Mouse (Mus musculus) kidney, adult 9 months (tissue): Measurements from ENCODE around the gene Ptcd1.
A peak's percentile ranks its signal among the peaks of the same experiment; 100 is the strongest.
"Not testable (repeated sequence)": the region's sequence is repeated elsewhere in the genome, so short reads cannot be mapped to it uniquely, and the experiment has no call there.

Experiments used
- DNase-seq: peaks from one replicate; pipeline ENCODE4 v3.0.0; 2022

The Ptcd1 gene

DNA sequence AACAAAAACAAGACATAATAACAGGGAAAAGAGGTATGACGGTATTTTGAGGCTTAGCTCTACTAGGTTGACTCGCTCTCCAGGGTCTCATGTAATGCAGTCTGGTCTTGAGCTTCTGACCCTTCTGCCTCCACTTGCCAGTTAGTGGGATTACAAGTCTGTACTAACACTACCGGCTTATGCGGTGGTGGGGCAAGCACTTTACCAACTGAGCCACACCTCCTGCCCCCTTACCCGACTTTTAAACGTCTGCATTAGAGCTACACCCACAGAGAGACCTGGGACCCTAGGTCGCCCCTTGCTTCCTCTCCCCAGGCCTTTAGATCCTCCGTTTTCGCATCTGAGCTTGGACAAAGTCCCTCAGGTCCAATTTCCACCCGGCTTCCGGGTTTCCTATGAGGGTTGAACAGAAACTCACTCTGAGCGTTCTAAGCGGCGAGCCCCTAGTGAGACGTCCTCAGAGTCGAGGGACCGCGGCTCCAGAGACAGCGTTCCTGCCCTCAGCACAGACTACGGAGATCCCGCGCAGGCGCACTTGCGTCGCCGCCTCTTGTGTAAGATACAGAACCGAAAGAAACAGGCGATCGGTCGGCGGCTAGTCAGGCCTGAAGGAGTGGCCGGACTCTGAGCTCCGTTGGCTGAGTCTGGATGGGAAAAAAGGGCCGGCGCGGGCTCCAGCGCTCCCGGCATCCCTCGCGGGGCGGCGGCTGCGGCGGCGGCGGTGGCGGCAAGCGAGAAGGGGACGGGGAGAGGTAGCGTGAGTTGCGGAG, at the start of gene Ptcd1, which contains the start of gene Cpsf4:
Ptcd1 (minus strand) TSS at position 573 of the 770 bp plus-strand sequence.
Cpsf4 (plus strand) TSS at position 678 of the 770 bp plus-strand sequence.
- peak; percentile 99 for DNase-seq

DNA sequence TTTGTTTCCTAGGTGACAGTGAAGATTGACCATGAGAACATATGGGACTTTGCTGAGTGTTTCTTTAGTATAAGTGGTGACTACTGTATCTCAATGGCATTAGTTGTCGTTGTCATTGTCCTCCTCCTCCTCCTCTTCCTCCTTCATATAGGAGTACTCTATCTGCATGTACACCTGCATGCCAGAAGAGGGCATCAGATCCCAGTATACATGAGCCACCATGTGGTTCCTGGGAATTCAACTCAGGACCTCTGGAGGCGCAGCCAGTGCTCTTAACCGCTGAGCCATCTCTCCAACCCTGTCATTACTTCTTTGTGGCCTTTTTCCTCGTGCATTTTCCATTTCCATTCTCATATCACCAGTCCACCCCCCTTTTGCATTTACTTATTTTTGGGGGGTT, 47.8 kb upstream of the Ptcd1 start:
- peak; percentile 38 for DNase-seq

DNA sequence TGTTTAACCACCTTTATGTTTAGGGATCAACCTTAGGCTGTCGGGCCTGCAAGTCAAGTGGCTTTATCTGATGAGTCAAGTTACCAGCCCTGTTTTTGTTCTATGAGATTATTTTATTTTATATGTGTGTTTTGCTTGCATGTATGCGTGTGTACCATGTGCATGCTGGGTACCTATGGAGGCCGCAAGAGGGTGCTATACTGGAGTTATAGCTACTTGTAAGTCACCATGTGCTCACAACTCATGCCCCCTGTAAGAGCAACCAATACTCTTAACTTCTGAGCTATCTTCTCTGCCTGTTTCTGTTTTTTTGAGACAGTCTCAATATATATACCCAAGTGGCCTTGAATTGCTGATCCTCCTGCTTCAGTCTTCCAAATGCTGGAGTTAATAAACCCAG, 46.6 kb upstream of the Ptcd1 start:
- no peak for DNase-seq

DNA sequence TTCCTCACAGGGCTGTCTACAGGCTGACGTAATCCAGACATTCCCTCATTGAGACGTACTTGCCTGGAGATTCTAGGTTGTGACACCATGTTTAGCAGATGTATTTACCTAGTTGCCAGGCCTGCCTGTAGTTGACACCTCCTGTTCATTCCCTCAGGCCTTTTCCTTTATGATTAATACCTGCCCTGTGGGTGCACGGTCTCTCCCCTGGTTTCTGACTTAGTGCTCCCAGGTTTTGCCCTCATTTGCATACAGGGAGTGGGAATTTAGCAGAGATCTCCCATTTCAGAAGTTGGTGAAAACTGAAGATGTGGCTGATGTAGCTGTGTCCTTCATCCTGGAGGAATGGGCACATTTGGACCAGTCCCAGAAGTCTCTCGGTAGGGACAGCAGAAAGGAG, 45.3 kb upstream of the Ptcd1 start:
- DNase-seq = no peak

DNA sequence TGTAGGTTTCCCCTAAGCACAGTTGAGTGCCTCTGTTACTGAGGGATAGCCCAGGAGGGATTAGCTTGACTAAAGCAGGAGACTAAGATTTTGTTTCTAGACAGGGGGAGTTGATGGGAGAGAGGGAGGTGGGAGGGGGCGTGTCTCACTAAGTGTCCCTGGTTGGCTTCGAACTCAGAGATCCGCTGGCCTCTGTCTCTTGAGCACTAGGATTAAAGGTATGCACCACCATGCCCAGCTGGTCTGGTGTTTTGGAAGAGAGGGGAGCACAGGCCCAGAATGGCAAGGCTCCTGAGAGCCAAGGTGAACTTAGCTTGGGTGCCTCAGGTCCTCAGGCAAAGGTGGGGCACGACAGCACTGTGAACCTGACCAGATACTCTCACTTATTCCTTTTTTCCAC, 44.4 kb upstream of the Ptcd1 start:
- DNase-seq = no peak

DNA sequence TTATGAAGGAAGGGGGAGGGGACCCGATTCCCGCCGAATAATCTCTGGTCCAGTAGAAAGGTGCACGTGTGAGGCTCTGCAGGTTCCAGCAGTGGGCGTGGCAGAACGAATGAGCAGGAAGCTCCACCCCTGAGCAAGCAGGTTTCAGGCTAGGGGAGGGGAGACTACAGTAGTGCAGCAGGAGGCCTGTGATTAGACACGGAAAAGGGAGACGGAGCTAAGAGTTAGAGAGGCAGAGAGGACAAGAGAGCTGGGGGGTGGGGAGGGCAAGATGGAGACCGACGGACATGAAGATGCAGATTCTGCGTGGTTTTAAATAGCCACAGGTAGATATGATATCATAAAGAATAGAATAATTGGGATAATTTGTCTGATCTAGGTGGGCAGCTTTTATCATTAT, 41.5 kb upstream of the Ptcd1 start:
- not testable (repeated sequence) for DNase-seq

DNA sequence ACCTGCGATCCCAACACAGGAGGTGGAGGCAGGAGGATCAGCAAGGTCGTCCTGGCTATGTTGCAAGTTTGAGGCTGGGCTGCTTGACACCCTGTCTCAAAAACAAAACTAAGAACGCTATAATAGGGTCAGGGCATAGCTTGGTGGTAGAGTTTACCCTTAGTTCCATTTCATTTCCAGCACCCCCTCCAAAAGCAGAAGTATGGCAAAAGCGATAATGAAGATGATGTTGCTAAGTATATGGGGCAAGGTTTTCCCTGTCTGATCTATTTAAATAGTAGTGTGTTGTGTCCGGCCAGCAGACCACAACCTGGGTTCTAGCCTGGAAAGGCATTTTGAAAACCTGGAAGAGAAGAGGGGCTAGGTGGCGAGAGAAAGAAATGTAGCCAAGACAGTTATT, 41.0 kb upstream of the Ptcd1 start:
- no peak for DNase-seq

DNA sequence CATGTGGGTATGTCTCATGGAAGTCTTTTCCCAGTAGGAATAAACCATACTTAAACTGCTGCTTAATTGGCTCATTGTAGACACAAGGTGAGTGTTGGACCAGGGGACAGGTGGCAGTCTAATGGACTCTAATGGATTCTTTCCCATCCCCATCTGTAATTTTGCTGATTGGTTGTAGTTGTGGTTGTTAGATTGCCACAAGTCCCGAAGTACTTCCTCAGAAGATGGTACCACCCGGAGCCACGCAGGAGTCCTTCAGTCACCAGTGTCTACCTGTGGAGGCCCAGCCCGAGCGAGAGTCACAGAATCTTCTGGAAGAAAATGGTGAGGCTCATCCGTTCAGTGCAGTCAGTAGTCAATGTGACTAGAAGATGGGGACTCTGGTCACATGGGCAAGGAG, 40.5 kb upstream of the Ptcd1 start:
- no peak for DNase-seq

DNA sequence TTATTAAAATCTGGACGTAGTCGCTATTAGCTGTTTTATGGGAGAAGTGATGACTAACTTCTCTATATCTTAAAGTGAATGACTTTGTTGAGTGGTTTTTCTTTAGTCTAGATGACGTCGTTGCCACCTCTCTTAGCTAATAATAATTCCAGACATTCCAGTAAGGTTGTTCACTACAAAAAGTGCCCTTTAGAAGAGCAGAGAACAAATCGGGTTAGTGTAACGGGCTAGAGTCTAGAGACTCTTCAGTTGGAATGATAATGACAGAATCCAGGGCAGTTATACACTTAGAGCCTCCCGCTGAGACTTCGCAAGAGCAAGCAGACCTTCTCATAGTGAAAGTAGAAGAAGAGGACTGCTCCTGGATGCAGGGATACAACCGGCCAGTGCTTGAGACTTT, 38.1 kb upstream of the Ptcd1 start:
- DNase-seq = no peak

DNA sequence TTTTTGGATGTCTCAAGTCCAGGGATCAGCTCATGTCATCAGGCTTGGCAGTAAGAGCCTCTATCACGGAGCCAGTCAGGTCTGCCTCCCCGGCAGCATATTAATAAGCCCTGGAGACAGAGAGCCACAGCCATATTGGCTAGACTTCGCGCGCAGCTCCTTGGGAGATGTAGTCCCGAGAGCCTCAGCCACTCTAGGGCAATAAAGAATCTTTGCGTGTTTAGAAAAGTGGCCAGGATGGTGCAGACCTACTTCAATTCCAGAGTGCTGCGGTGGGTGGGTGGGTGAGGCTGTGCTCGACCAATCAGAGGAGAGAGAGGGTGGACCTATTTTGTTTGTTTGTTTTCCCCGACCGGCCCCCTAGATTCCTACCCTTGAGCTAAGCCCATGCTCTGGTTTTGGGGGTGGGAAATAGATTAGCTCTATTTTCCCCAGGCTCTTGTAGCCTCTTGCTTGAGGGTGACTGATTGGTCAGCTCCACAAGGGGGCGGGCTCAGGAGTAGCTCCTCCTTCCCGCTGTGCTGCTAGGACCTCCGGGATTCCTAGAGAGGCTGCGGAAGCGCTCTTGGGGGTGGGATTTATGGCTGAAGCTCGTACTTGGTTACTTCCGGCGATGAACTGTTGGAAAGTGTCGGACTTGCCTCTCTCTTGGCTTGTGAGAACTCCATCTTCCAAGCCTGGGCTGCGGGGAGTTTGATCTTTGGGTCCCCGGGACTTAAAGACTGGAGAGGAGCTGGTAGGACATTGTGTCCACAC, 37.2 kb upstream of the Ptcd1 start, which contains the start of gene Zkscan5:
Zkscan5 (plus strand) TSS at position 627 of the 756 bp plus-strand sequence.
- DNase-seq = peak; percentile 99

DNA sequence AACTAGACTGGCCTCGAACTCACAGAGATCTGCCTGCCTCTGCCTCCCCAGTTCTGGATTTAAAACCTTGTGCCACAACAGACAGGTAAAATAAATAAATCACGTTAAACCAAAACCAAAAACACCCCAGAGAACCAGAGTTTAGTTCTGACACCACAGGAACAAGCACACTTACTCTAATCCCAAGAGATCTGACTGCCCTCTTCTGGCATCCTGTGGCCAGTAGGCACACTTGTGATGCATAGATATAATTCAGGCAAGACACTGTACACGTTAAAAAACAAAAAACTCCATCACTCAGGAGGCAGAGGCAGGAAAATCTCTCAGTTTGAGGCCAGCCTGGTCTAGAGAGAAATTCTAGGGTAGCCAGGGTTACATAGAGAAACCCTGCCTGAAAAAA, 35.5 kb upstream of the Ptcd1 start:
- no peak for DNase-seq

DNA sequence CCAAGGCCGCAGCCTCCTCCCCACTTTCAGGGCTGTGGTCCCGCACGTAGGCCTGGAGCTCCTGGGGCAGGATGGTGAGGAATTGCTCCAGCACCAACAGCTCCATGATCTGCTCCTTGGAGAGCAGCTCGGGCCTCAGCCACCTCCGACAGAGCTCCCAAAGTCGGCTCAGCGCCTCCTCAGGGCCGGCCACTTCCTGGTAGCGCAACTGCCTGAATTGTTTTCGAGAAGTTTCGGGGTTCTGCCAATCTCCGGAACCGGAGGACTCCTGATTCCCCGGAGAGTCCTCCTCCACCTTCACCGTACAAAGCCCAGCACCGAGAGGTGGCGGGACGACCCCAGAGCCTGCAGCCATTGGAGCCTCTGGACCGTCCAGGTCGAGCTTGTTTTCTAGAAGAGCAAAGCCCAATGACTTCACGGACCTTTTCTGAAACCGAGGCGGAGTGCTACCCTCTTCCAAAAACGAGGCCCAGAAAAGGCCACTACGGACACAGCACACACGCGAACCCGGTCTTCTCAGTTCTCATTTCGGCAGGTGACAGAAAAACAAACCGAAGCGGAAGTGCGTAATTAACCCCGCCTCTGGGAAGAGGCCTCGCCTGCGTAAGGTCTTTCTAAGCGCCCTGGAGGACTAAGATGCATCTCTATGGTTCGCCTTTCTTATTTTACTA, 34.5 kb upstream of the Ptcd1 start, which contains the start of gene Zkscan14:
Zkscan14 (minus strand) TSS at position 548 of the 671 bp plus-strand sequence.
- peak; percentile 80 for DNase-seq

DNA sequence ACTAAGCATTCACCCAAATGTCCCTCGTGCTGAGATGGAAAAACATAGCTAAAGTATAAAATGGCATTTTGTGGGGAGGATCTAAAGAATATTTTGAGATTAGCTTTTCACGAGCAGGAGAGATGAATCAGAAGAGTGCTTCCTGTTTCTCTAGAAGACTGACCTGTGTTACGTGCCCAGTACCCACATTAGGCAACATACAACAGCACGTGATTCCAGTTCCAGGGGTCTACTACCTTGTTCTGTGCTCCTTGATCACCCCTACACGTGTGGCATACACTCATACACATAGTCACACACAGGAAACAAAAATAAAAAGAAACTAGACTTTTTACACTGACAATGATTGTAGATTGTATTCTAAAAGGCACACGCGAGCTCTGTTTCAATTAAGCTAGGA, 33.5 kb upstream of the Ptcd1 start:
- DNase-seq = no peak

DNA sequence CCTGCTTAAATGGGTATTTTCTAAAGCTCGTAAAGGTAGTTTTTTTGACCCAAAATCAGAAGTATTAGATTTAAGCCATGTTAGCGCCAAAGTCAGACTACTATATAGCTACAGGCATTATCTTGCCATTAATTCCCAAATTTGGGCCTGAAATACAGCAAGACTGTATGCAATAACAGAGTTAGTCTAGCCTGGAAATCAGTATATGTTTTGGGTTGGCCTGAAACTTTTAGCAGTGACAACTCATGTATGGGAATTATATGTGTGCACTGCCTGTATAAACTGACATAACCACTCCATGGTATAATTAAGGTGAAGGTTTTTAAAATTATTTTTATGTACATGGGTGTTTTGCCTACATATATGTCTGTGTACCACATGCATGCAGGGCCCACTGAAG, 25.1 kb upstream of the Ptcd1 start, which contains the start of gene Atp5j2:
Atp5j2 (minus strand) TSS at position 101 of the 400 bp plus-strand sequence.
- no peak for DNase-seq

DNA sequence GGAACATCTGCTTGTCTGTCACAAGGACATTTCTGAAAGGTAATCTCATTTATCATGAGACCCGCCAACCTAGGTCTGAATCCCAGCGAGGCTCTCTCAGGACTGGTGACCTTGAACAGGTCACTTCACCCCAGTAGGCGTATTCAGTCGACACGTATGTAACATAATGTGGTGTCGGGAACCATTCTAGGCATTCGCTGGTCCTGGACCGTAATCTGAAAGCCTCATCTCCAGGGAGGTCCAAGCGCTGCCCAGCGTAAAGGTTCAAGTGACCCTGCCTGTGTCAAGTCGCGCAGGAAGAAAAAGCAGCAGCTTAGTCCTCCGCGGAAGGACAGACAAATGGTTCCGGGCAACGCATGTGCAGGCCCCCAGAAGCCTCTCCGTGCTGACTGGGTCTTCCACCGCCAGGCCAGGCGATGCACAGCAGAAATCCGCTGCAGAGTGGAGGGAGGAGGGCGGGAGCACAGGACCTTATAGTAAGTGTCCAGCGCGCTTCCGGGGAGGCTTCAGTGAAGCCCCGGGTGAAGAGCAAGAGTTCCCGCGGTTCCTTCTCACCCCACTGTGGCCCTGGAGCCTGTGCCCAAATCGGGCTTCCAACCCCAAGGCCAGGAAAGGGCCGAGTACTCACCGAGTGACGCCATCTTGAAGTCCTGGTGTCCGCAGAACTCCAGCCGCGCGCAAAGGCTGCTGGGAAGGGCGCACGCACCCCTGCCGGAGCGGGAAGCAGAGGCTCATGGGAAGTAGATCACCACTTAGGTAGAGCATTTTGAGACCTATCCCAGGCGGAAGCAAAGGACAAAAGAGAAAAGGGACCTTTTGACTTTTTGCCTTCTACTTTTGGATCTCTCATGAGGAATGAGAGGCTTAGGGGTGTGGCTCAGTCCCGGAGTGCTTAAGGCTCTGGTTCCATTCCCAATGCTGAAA, 24.2 kb upstream of the Ptcd1 start:
- peak; percentile 95 for DNase-seq

DNA sequence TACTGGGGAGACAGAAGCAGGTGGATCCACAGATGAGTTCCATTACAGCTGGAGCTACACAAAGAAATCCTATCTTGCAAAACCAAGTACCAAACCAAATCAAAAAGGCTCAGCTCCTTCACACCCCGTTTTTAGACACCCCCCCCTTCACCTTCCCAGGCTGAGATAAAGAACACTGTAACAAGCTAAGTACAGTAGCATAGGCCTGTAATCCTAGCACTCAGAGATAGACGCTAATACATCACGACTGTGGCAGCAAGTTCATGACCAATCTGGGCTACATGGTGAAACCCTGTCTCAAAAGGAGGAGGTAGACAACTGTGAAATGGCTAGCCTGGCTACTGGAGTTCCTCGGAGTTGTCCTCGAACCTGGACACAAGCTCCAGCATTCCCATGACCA, 23.5 kb upstream of the Ptcd1 start:
- DNase-seq = no peak

DNA sequence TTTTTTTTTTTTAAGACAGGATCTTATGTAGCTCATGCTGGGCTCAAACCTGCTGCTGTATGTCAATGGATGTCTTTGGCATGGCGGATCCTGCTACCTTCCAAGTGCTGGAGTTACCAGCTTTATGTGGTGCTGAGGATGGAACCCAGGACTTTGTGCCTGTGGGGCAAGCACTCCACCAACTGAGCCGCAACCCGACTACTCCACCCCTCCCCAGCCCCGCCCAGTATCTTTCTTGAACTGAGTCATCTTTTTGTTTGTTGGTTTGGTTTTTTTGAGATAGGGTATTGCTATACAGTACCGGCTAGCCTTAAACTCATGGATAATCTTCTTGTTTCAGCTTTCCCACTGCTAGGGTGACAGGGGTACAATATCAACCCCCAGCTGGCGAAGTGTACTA, 22.5 kb upstream of the Ptcd1 start:
- DNase-seq = no peak

DNA sequence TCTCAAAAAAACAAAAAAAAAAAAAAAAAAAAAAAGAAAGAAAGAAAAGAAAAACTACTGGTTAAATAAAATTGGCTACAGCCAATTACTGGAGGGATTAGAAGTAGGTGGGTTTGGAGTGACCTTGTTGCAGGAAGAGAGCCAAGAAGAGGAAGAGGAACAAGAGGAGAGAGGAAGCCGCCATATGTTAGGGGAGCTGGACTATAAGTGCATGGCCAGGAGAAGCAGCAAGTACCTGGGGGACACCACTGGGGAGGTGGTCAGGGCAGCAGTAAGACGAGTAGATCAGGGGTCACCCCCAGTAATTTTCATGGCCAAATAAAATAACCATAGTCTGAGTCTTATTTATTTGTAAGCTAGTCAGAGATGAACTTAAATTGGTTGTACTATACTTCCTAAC, 18.3 kb upstream of the Ptcd1 start:
- no peak for DNase-seq

DNA sequence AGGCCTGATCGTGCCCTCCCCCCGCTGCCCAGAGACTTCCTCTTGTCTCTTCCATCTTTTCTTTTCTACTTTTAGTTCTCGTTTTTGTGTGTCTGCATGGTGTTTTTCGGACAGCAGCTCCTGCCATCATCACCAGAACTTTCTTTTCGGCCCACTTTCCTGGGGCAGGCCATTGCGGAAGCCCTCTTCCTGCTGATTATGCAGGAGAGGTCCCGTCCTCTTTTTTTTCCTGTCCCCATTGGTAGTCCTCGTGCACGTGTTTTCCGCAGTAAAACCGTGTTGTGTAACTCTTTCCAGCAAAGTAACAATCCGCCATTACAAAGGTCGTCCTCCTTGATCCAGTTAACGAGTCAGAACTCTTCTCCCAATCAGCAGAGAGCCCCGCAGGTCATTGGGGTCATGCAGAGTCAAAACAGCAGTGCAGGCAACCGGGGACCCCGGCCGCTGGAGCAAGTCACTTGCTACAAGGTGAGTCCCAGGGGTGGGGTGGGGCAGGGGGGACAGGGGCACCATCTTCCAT, 11.6 kb upstream of the Ptcd1 start:
- no peak for DNase-seq

DNA sequence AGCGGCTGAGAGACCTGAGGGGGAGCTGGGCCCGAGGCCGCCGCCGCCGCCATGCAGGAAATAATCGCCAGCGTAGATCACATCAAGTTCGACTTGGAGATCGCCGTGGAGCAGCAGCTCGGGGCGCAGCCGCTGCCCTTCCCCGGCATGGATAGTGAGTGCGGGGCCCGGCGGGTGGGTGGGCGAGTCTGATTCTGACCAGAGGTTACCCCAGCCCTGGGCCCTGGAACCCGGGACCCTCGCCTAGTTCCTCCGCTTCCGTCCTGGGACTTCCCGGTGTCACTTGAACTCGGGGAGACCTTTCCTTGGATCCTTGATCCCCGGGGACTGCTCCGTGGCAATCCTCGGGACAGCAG, 376 bp upstream of the Ptcd1 start:
- no peak for DNase-seq

DNA sequence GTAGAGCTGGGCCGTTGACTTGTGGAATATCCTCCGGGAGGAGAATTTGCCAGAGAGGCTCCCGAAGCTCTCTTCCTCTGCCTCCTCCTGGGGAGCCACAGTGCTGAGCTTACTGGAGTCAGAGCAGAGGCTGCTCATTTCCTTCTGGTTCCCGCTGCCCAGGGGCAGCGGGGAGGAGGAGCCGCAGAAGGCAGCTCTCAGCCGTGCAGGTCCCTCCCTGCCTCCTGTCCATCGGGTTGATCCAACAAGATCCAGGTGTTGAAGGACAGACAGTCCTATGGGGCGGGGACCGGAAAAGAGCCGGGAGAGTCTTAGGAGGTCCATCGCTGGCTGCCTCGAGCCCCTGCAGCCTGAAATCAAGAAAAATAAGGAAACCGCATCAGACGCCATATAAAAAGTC, 1.7 kb downstream of the Ptcd1 start:
- no peak for DNase-seq

DNA sequence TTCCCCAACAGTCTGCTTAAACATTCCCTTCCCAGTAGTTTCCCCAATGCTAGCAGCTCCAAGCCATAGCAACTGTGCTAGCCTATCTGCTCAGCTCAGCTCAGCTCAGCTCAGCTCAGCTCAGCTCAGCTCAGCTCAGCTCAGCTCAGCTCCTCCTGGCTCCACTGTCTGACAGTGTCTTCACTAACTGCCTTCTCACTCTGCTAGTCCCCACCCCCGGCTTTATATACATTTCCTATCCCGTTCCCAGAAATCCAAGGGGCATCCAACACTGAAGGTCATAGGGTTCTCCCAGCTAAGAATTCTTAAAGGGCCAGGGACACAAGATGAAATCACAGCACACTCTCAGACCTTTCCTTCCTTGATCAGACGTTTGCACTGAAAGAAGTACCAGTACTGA, 2.2 kb downstream of the Ptcd1 start:
- DNase-seq = peak; percentile 36
